Comparison of ENCODE assay signal across 8 mouse cellular contexts in the genomic region with DNA sequence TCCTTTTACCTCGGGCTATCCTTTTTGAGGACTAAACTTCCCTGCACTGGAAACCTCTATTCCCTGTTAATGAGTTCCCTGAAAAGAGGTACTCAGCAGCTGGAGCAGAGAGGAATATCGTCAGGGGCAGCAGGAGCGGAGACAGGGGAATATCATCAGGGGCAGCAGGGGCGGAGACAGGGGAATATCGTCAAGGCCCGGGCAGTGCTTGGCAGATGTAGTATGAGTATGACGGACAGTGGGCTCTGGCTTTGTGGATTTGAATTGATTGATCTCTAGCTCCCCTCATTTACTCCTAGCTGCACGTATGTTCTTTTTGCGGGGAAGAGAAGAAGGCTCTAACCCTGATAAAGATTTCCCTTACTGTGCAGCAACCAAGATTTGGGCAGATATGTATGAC. TPM values are rescaled to one million over a fixed set of nuclear protein-coding genes. Genes with fewer than 3 reads are reported as not detected.
DNase-seq lines count a peak whose midpoint lies in the region; ATAC-seq and TF ChIP-seq lines count a peak whose summit lies in the region.

No protein-coding gene starts in this region.

- no peak for ATAC-seq in embryonic facial prominence, embryonic 14.5 days (ENCODE audit: low read depth)
- no peak for ATAC-seq in hindbrain, embryonic 14.5 days (ENCODE audit: low FRiP score)
- ATAC-seq in midbrain, embryonic 15.5 days (replicated peaks), result peak; percentile 37

- 60% methylated on average over 9 of the region's 9 CpGs for WGBS in embryonic facial prominence, embryonic 14.5 days
- WGBS in hindbrain, embryonic 14.5 days, result 44% methylated on average over 9 of the region's 9 CpGs
- WGBS in midbrain, embryonic 15.5 days, result 52% methylated on average over 9 of the region's 9 CpGs

- H3K4me2 ChIP-seq in embryonic facial prominence, embryonic 14.5 days (ENCODE audit: low read depth, low read length), result peak overlapping the region; percentile 65
- peak overlapping the region; percentile 86 for H3K4me2 ChIP-seq in hindbrain, embryonic 14.5 days (replicated peaks)
- H3K4me2 ChIP-seq in midbrain, embryonic 15.5 days, result peak overlapping the region; percentile 83

- intact Hi-C loops in left cerebral cortex, adult 2 months (cut with DNase I), result loop anchor here (5.0 kb wide), 2 partner anchors 66 to 324 kb away; partner anchors contain the start of genes Polr1e and Slc25a51

- no peak for DNase-seq in left cerebral cortex, adult 2 months (ENCODE audit: extremely low spot score in 1 of 2, low spot score in 2 of 2)
- DNase-seq in left cerebral cortex, adult 8-10 months (ENCODE audit: low spot score in 2 of 2), result no peak
- no peak for DNase-seq in embryonic facial prominence, embryonic 14.5 days (ENCODE audit: low spot score)
- DNase-seq in hindbrain, embryonic 14.5 days (ENCODE audit: low spot score), result no peak
- no peak for DNase-seq in left cerebral cortex, adult 18-20 months (ENCODE audit: low spot score in 2 of 2)
- no peak for DNase-seq in retina, embryonic 14.5 days (ENCODE audit: low spot score)
- no peak for DNase-seq in cerebellum, adult 9-10 months

- peak overlapping the region; percentile 96 for H3K9ac ChIP-seq in embryonic facial prominence, embryonic 14.5 days (ENCODE audit: low read depth, low read length)
- peak overlapping the region; percentile 87 for H3K9ac ChIP-seq in hindbrain, embryonic 14.5 days
- H3K9ac ChIP-seq in midbrain, embryonic 15.5 days, result peak overlapping the region; percentile 65; the same call in 1 of the 2 replicates

- TF ChIP-seq CTCF in left cerebral cortex, adult 2 months (IDR thresholded peaks at IDR 0.05), result no peak

- peaks cover 11% of the 10 kb centered on the region for H3K4me1 ChIP-seq in embryonic facial prominence, embryonic 14.5 days (ENCODE audit: control insufficient read depth, insufficient read depth, low read length)
- H3K4me1 ChIP-seq in hindbrain, embryonic 14.5 days (replicated peaks; ENCODE audit: control insufficient read depth, insufficient read depth, low read length), result peaks cover 22% of the 10 kb centered on the region
- H3K4me1 ChIP-seq in midbrain, embryonic 15.5 days, result peaks cover 30% of the 10 kb centered on the region

- peak overlapping the region; percentile 91 for H3K27ac ChIP-seq in left cerebral cortex, adult 2 months
- peak overlapping the region; percentile 95 for H3K27ac ChIP-seq in embryonic facial prominence, embryonic 14.5 days (replicated peaks; ENCODE audit: low read depth, low read length)
- peak overlapping the region; percentile 81 for H3K27ac ChIP-seq in hindbrain, embryonic 14.5 days
- peak overlapping the region; percentile 94 for H3K27ac ChIP-seq in midbrain, embryonic 15.5 days

- H3K4me3 ChIP-seq in left cerebral cortex, adult 2 months, result peak overlapping the region; percentile 91
- peak overlapping the region; percentile 91 for H3K4me3 ChIP-seq in embryonic facial prominence, embryonic 14.5 days (ENCODE audit: low read depth, low read length)
- H3K4me3 ChIP-seq in hindbrain, embryonic 14.5 days (replicated peaks; ENCODE audit: low read length), result peak overlapping the region; percentile 83; the same call in 1 of the 2 replicates
- H3K4me3 ChIP-seq in midbrain, embryonic 15.5 days, result peak overlapping the region; percentile 71

- no peaks in the 10 kb centered on the region; the same call in 1 of the 2 replicates for H3K36me3 ChIP-seq in embryonic facial prominence, embryonic 14.5 days (ENCODE audit: control insufficient read depth, insufficient read depth, low read length)
- H3K36me3 ChIP-seq in hindbrain, embryonic 14.5 days (replicated peaks; ENCODE audit: control insufficient read depth, insufficient read depth), result no peaks in the 10 kb centered on the region
- H3K36me3 ChIP-seq in midbrain, embryonic 15.5 days (replicated peaks), result no peaks in the 10 kb centered on the region

- H3K27me3 ChIP-seq in embryonic facial prominence, embryonic 14.5 days (replicated peaks; ENCODE audit: control insufficient read depth, insufficient read depth, low read length), result no peaks in the 10 kb centered on the region
- H3K27me3 ChIP-seq in hindbrain, embryonic 14.5 days (ENCODE audit: control insufficient read depth, insufficient read depth, low read length), result no peaks in the 10 kb centered on the region
- H3K27me3 ChIP-seq in midbrain, embryonic 15.5 days (replicated peaks), result no peaks in the 10 kb centered on the region

- no peaks in the 10 kb centered on the region for H3K9me3 ChIP-seq in embryonic facial prominence, embryonic 14.5 days (ENCODE audit: control insufficient read depth, low read length)
- no peaks in the 10 kb centered on the region for H3K9me3 ChIP-seq in hindbrain, embryonic 14.5 days (ENCODE audit: control insufficient read depth, low read length)
- H3K9me3 ChIP-seq in midbrain, embryonic 15.5 days, result no peaks in the 10 kb centered on the region

RNA-seq across cellular contexts. Expression of gene Dcaf10, which starts 0.7 kb away (rescaled TPM):
- total RNA-seq in left cerebral cortex, adult 2 months (2021), result 10 to 100 TPM; 19.8 to 21.2 TPM
- total RNA-seq in left cerebral cortex, adult 8-10 months (2022), result 10 to 100 TPM; 15.8 to 18.4 (median 16.3) TPM
- polyA plus RNA-seq in embryonic facial prominence, embryonic 14.5 days (2014; fragmentation: Nextera tagmentation; extraction: Ambion mirVana), result 18.5 and 18.6 TPM in 2 replicates
- 11.9 and 14.7 TPM in 2 replicates for polyA plus RNA-seq in hindbrain, embryonic 14.5 days (2014; fragmentation: Nextera tagmentation; extraction: Ambion mirVana)
- 8.4 and 8.7 TPM in 2 replicates for polyA plus RNA-seq in midbrain, embryonic 15.5 days (2015; fragmentation: Nextera tagmentation; extraction: Ambion mirVana)
- 10 to 100 TPM; 18.0 to 18.8 TPM for total RNA-seq in left cerebral cortex, adult 18-20 months (2021)

RNA-seq across cellular contexts. Expression of gene Exosc3, which starts 1.3 kb away (rescaled TPM):
- total RNA-seq in left cerebral cortex, adult 2 months (2021), result 10 to 100 TPM; 14.8 to 14.9 TPM
- total RNA-seq in left cerebral cortex, adult 8-10 months (2022), result 10 to 100 TPM; 12.0 to 16.8 (median 13.5) TPM
- polyA plus RNA-seq in embryonic facial prominence, embryonic 14.5 days (2014; fragmentation: Nextera tagmentation; extraction: Ambion mirVana), result 60.0 and 60.1 TPM in 2 replicates
- 32.2 and 32.8 TPM in 2 replicates for polyA plus RNA-seq in hindbrain, embryonic 14.5 days (2014; fragmentation: Nextera tagmentation; extraction: Ambion mirVana)
- polyA plus RNA-seq in midbrain, embryonic 15.5 days (2015; fragmentation: Nextera tagmentation; extraction: Ambion mirVana), result 30.1 and 34.9 TPM in 2 replicates
- total RNA-seq in left cerebral cortex, adult 18-20 months (2021), result 10 to 100 TPM; 16.2 to 18.2 TPM

RNA-seq across cellular contexts. Expression of gene Trmt10b, which starts 44.3 kb away (rescaled TPM):
- 10 to 100 TPM; 15.2 to 15.4 TPM for total RNA-seq in left cerebral cortex, adult 2 months (2021)
- 10 to 100 TPM; 15.0 to 20.7 (median 16.7) TPM for total RNA-seq in left cerebral cortex, adult 8-10 months (2022)
- 18.7 and 20.0 TPM in 2 replicates for polyA plus RNA-seq in embryonic facial prominence, embryonic 14.5 days (2014; fragmentation: Nextera tagmentation; extraction: Ambion mirVana)
- 21.4 and 25.0 TPM in 2 replicates for polyA plus RNA-seq in hindbrain, embryonic 14.5 days (2014; fragmentation: Nextera tagmentation; extraction: Ambion mirVana)
- 24.1 and 24.2 TPM in 2 replicates for polyA plus RNA-seq in midbrain, embryonic 15.5 days (2015; fragmentation: Nextera tagmentation; extraction: Ambion mirVana)
- total RNA-seq in left cerebral cortex, adult 18-20 months (2021), result 10 to 100 TPM; 11.6 to 16.0 TPM
